Mouse (Mus musculus): ENCODE measurements around the gene Enpep. TPM values are rescaled to one million over a fixed set of nuclear protein-coding genes. Genes with fewer than 3 reads are reported as not detected.

Enpep gene
- total and polyA plus RNA-seq, 3 experiments, result 0.10 TPM; not detected in 2

DNA sequence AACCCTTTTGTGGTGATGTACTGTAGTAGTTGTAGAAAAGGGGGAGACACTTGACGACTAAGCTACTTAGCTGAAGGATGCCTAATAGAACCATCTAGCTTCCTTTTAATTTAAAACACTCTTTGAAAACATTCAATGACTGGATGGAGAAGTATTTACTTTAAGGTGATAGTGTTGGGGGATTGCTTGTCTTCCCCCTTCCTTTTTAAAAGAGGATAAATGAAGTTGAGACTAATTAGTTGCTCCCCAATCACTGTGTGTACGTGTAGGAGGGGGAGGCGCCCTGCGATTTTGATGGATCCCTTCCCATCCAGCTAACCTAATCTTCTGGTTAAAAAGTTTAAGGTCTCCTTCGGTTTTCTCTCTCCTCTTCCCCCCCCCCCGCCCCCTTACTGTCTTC lies 109.1 kb downstream of the Enpep start:
- in situ Hi-C loops (cut with MboI; ENCODE audit: low pct_ligation_motif_present, low pct_unique_long_range_greater_than_20kb, low sequenced_read_pairs), result no loop called here
- TF ChIP-seq PAX5 (IDR thresholded peaks at IDR 0.05; ENCODE audit: low read length) (no peak), CHD1 (IDR thresholded peaks at IDR 0.05; ENCODE audit: low read depth, low read length) (no peak), POLR2A (IDR thresholded peaks at IDR 0.05; ENCODE audit: low read depth, low read length) (no peak), CHD2 (IDR thresholded peaks at IDR 0.05; ENCODE audit: low read length) (no peak), USF2 (conservative IDR thresholded peaks at IDR 0.05; ENCODE audit: low read depth, low read length) (no peak), USF1 (IDR thresholded peaks at IDR 0.05; ENCODE audit: low read depth, low read length) (no peak), SIN3A (IDR thresholded peaks at IDR 0.05; ENCODE audit: low read length) (no peak), MAX (IDR thresholded peaks at IDR 0.05; ENCODE audit: low read length) (no peak), MYC (IDR thresholded peaks at IDR 0.05; ENCODE audit: low read depth, low read length) (no peak), HCFC1 (IDR thresholded peaks at IDR 0.05; ENCODE audit: low read depth, low read length) (no peak), MEF2A (IDR thresholded peaks at IDR 0.05; ENCODE audit: borderline replicate concordance, low read depth, low read length) (no peak), IRF4 (IDR thresholded peaks at IDR 0.05; ENCODE audit: low read depth, low read length) (no peak), EP300 (IDR thresholded peaks at IDR 0.05; ENCODE audit: low read length) (no peak), SMC3 (IDR thresholded peaks at IDR 0.05; ENCODE audit: low read depth, low read length) (no peak), TBP (conservative IDR thresholded peaks at IDR 0.05; ENCODE audit: low read depth, low read length) (no peak), GABPA (IDR thresholded peaks at IDR 0.05; ENCODE audit: insufficient replicate concordance, low read depth, low read length) (no peak), ZMIZ1 (IDR thresholded peaks at IDR 0.05; ENCODE audit: low read depth, low read length) (no peak)
- Histone ChIP-seq H3K79me2 (replicated peaks; ENCODE audit: control insufficient read depth, extremely low read depth, insufficient read depth, poor library complexity, severe bottlenecking) (no peaks in the 10 kb centered on the region), H3K4me1 (ENCODE audit: control insufficient read depth in 1 of 2, insufficient read depth in 2 of 2) (no peaks in the 10 kb centered on the region), H3K27ac (ENCODE audit: insufficient read depth, low read depth) (no peak overlapping the region), H3K9me3 (replicated peaks; ENCODE audit: low read length) (peaks cover 57% of the 10 kb centered on the region), H3K36me3 (replicated peaks in 1 of 2; ENCODE audit: control insufficient read depth in 1 of 2, insufficient read depth in 1 of 2, low read length in 1 of 2) (no peaks in the 10 kb centered on the region), H3K4me3 (replicated peaks in 1 of 3; ENCODE audit: low read depth in 2 of 3, low read length in 2 of 3, poor library complexity in 1 of 3) (no peak overlapping the region), H3K27me3 (replicated peaks) (no peaks in the 10 kb centered on the region), H3K4me2 (ENCODE audit: insufficient read depth, low read depth, poor library complexity, severe bottlenecking) (no peak overlapping the region), H3K9ac (ENCODE audit: insufficient read depth, low read depth) (no peak overlapping the region)
- no peak for DNase-seq (ENCODE audit: extremely low read depth)
- dilution Hi-C loops (cut with MboI; ENCODE audit: extremely low pct_ligation_motif_present, extremely low pct_unique_long_range_greater_than_20kb, low sequenced_read_pairs), result no loop called here

GRCm38 (mm10) chr3:129222448-129223290 lies 109.9 kb downstream of the Enpep start:
- Histone ChIP-seq H3K79me2 (replicated peaks; ENCODE audit: control insufficient read depth, extremely low read depth, insufficient read depth, poor library complexity, severe bottlenecking) (no peaks in the 10 kb centered on the region), H3K27ac (ENCODE audit: insufficient read depth, low read depth) (no peak overlapping the region), H3K4me2 (ENCODE audit: insufficient read depth, low read depth, poor library complexity, severe bottlenecking) (no peak overlapping the region), H3K9me3 (replicated peaks; ENCODE audit: low read length) (peaks cover 62% of the 10 kb centered on the region), H3K36me3 (replicated peaks in 1 of 2; ENCODE audit: control insufficient read depth in 1 of 2, insufficient read depth in 1 of 2, low read length in 1 of 2) (no peaks in the 10 kb centered on the region), H3K4me1 (ENCODE audit: control insufficient read depth in 1 of 2, insufficient read depth in 2 of 2) (no peaks in the 10 kb centered on the region), H3K27me3 (replicated peaks) (no peaks in the 10 kb centered on the region), H3K4me3 (replicated peaks in 1 of 3; ENCODE audit: low read depth in 2 of 3, low read length in 2 of 3, poor library complexity in 1 of 3) (no peak overlapping the region), H3K9ac (ENCODE audit: insufficient read depth, low read depth) (no peak overlapping the region)
- dilution Hi-C loops (cut with MboI; ENCODE audit: extremely low pct_ligation_motif_present, extremely low pct_unique_long_range_greater_than_20kb, low sequenced_read_pairs), result no loop called here
- no peak for DNase-seq (ENCODE audit: extremely low read depth)
- in situ Hi-C loops (cut with MboI; ENCODE audit: low pct_ligation_motif_present, low pct_unique_long_range_greater_than_20kb, low sequenced_read_pairs), result no loop called here
- TF ChIP-seq MAFK (IDR thresholded peaks at IDR 0.05; ENCODE audit: insufficient replicate concordance, low read length) (no peak), CHD1 (IDR thresholded peaks at IDR 0.05; ENCODE audit: low read depth, low read length) (no peak), IRF4 (IDR thresholded peaks at IDR 0.05; ENCODE audit: low read depth, low read length) (no peak), MXI1 (IDR thresholded peaks at IDR 0.05; ENCODE audit: low read depth, low read length) (no peak), USF1 (IDR thresholded peaks at IDR 0.05; ENCODE audit: low read depth, low read length) (no peak), TCF12 (IDR thresholded peaks at IDR 0.05; ENCODE audit: low read depth, low read length) (no peak), SIN3A (IDR thresholded peaks at IDR 0.05; ENCODE audit: low read length) (no peak), ZC3H11A (IDR thresholded peaks at IDR 0.05; ENCODE audit: low read depth, low read length) (no peak), POLR2A (IDR thresholded peaks at IDR 0.05; ENCODE audit: low read depth, low read length) (no peak), KAT2A (IDR thresholded peaks at IDR 0.05; ENCODE audit: insufficient replicate concordance, low read length) (no peak), PAX5 (IDR thresholded peaks at IDR 0.05; ENCODE audit: low read length) (no peak), NELFE (IDR thresholded peaks at IDR 0.05; ENCODE audit: low read depth, low read length) (no peak), BHLHE40 (IDR thresholded peaks at IDR 0.05; ENCODE audit: low read depth, low read length) (no peak), CTCF (conservative IDR thresholded peaks at IDR 0.05 in 1 of 2, IDR thresholded peaks at IDR 0.05 in 1 of 2; ENCODE audit: low read depth in 2 of 2, low read length in 2 of 2) (no peak), MEF2A (IDR thresholded peaks at IDR 0.05; ENCODE audit: borderline replicate concordance, low read depth, low read length) (no peak), UBTF (IDR thresholded peaks at IDR 0.05; ENCODE audit: low read depth, low read length) (no peak)
